Mouse (Mus musculus): ENCODE measurements around the gene Inpp5f.
"Not testable (repeated sequence)": the region's sequence is repeated elsewhere in the genome, so short reads cannot be mapped to it uniquely, and the experiment has no call there.

GRCm38 (mm10) chr7:128569429-128569828 lies 41.7 kb upstream of the Inpp5f start:
- TF ChIP-seq CTCF, EP300 (IDR thresholded peaks at IDR 0.05; ENCODE audit: low read depth): not testable (repeated sequence)

All from liver, postnatal 0 days (tissue).